Mouse (Mus musculus) heart, adult 2 months (tissue): ENCODE data around the gene Dbi. TPM values are rescaled to one million over a fixed set of nuclear protein-coding genes. Genes with fewer than 3 reads are reported as not detected.

Experiments
- DNase-seq, 2 experiments: peaks; one replicate each; pipeline ENCODE4 v3.0.0; 2021
- H3K27ac ChIP-seq: fragments of 200-600 bp; 2 replicates; pipeline ENCODE4 v1.8.1; 2022
- H3K27me3 ChIP-seq: fragments of 200-500 bp; 2 replicates; pipeline ENCODE4 v1.6.1; 2012; ENCODE audit warnings: mild to moderate bottlenecking, low read length, inconsistent platforms, mixed read lengths; ENCODE audit not compliant: control insufficient read depth, insufficient read depth
- H3K36me3 ChIP-seq: fragments of 200-500 bp; 2 replicates; pipeline ENCODE4 v1.6.1; 2012; ENCODE audit warnings: low read length, inconsistent platforms; ENCODE audit not compliant: control insufficient read depth, insufficient read depth
- H3K4me1 ChIP-seq: fragments of 200-500 bp; 2 replicates; pipeline ENCODE4 v1.6.1; 2011; ENCODE audit warnings: low read length; ENCODE audit not compliant: control insufficient read depth, insufficient read depth
- H3K4me3 ChIP-seq: fragments of 200-600 bp; 2 replicates; pipeline ENCODE4 v1.8.1; 2022
- H3K79me2 ChIP-seq: fragments of 200-500 bp; replicated peaks from 2 replicates; pipeline ENCODE4 v1.6.1; 2012; ENCODE audit warnings: mild to moderate bottlenecking, inconsistent platforms, low read length, moderate library complexity, mixed read lengths; ENCODE audit not compliant: control insufficient read depth, insufficient read depth
- H3K9ac ChIP-seq: fragments of 200-500 bp; 2 replicates; pipeline ENCODE4 v1.6.1; 2012; ENCODE audit warnings: low read depth, mild to moderate bottlenecking, control low read depth, inconsistent platforms, low read length, mixed read lengths
- CTCF ChIP-seq: fragments of 200-600 bp; IDR thresholded peaks from 2 replicates; pipeline ENCODE4 v1.8.1; 2022; ENCODE audit warnings: antibody characterized with exemption, mild to moderate bottlenecking, moderate library complexity
- EP300 ChIP-seq: fragments of 200-500 bp; IDR thresholded peaks from 2 replicates; pipeline ENCODE4 v1.6.1; 2011; ENCODE audit warnings: low read depth, low read length, control low read depth; ENCODE audit not compliant: insufficient read depth
- POLR2A ChIP-seq: fragments of 200-500 bp; IDR thresholded peaks from 2 replicates; pipeline ENCODE4 v1.6.1; 2011; ENCODE audit warnings: mild to moderate bottlenecking, low read depth, low read length, control low read depth; ENCODE audit not compliant: insufficient read depth
- WGBS: fragments of 180-500 bp; shearing (Covaris S2); methylation state at CpG from one replicate; pipeline ENCODE4 v1.1.7; 2018; 5-methylcytosine and 5-hydroxymethylcytosine counted together
- intact Hi-C: fragments of 180-260 bp; cut with DNase I; formaldehyde crosslinking; loops from one replicate; pipeline ENCODE4 v1.15.1; 2025
- polyA plus RNA-seq: library from polyadenylated mRNA; depleted of rRNA; stranded (reverse); fragments of >200 nt; gene quantifications from 2 replicates; pipeline ENCODE4 v1.2.3, GENCODE M21; 2012
- total RNA-seq, 2 experiments: library from RNA; stranded (reverse); gene quantifications; 2 replicates each; pipeline ENCODE4 v1.2.3; 2021

The Dbi gene
- total and polyA plus RNA-seq, 3 experiments = 251 to 335 (median 264) TPM

- H3K79me2 ChIP-seq = no peaks in the 10 kb centered on the region
- intact Hi-C loops = no loop called here
- peaks cover 2% of the 10 kb centered on the region; the same call in 1 of the 2 replicates for H3K4me1 ChIP-seq
- WGBS = 32% methylated on average over 4 of the region's 4 CpGs
- no peaks in the 10 kb centered on the region for H3K27me3 ChIP-seq
- no peak overlapping the region for H3K9ac ChIP-seq
- H3K27ac ChIP-seq = no peak overlapping the region; the same call in 1 of the 2 replicates
- H3K36me3 ChIP-seq = no peaks in the 10 kb centered on the region
- no peak for DNase-seq
- TF ChIP-seq POLR2A (no peak), EP300 (no peak), CTCF (no peak)
- H3K4me3 ChIP-seq = no peak overlapping the region; the same call in 1 of the 2 replicates
Observed at GRCm38 (mm10) chr1:120074307-120074702, 46.6 kb downstream of the Dbi start.

GRCm38 (mm10) chr1:120073519-120074306 lies 47.2 kb downstream of the Dbi start, which contains the start of gene Tmem37:
TSS of gene Tmem37 (minus strand) at chr1:120074074.
- peak within 1 kb of the TSS; percentile 40; the same call in 1 of the 2 replicates for H3K27ac ChIP-seq

GRCm38 (mm10) chr1:120072900-120073299 lies 48.0 kb downstream of the Dbi start:
- peak; percentile 49 to 55 for DNase-seq
- no peaks in the 10 kb centered on the region for H3K36me3 ChIP-seq
- no peak for TF ChIP-seq CTCF
- no peak for TF ChIP-seq EP300
- TF ChIP-seq POLR2A = no peak
- WGBS = 4% methylated on average over 16 of the region's 16 CpGs
- no peak overlapping the region; the same call in 1 of the 2 replicates for H3K27ac ChIP-seq
- H3K4me3 ChIP-seq = peak overlapping the region; percentile 45
- intact Hi-C loops = no loop called here
- peak overlapping the region; percentile 56 for H3K9ac ChIP-seq
- no peaks in the 10 kb centered on the region for H3K79me2 ChIP-seq
- H3K27me3 ChIP-seq = no peaks in the 10 kb centered on the region
- H3K4me1 ChIP-seq = peaks cover 2% of the 10 kb centered on the region; the same call in 1 of the 2 replicates

More at GRCm38 (mm10) chr1:120073519-120074306, 47.2 kb downstream of the Dbi start, which contains the start of gene Tmem37:
- H3K4me3 ChIP-seq = peak within 1 kb of the TSS; percentile 45
- H3K9ac ChIP-seq = peak within 1 kb of the TSS; percentile 61
- H3K4me1 ChIP-seq = peaks cover 2% of the 10 kb centered on the region; the same call in 1 of the 2 replicates
- TF ChIP-seq CTCF = no peak
- 0 out of 2 replicates have a peak, but pooled peaks have one; percentile 9 for TF ChIP-seq POLR2A
- H3K79me2 ChIP-seq = no peaks in the 10 kb centered on the region
- intact Hi-C loops = no loop called here
- no peaks in the 10 kb centered on the region for H3K27me3 ChIP-seq
- 6% methylated on average over 40 of the region's 40 CpGs for WGBS
- H3K36me3 ChIP-seq = no peaks in the 10 kb centered on the region
- DNase-seq = peak; percentile 81 to 85

- DNase-seq = no peak
- H3K27ac ChIP-seq = no peak overlapping the region
- H3K36me3 ChIP-seq = no peaks in the 10 kb centered on the region
- intact Hi-C loops = no loop called here
- no peaks in the 10 kb centered on the region for H3K79me2 ChIP-seq
- H3K4me3 ChIP-seq = no peak overlapping the region
- no peak for TF ChIP-seq EP300
- TF ChIP-seq POLR2A = no peak
- no peak for TF ChIP-seq CTCF
- no peaks in the 10 kb centered on the region for H3K27me3 ChIP-seq
- H3K4me1 ChIP-seq = peaks cover 2% of the 10 kb centered on the region; the same call in 1 of the 2 replicates
- WGBS = 89% methylated on average over 4 of the region's 4 CpGs
- no peak overlapping the region for H3K9ac ChIP-seq
Observed at GRCm38 (mm10) chr1:120071133-120071532, 49.7 kb downstream of the Dbi start.

- DNase-seq = no peak
- WGBS = 78% methylated on average over 6 of the region's 6 CpGs
- no peak overlapping the region for H3K4me3 ChIP-seq
- no peaks in the 10 kb centered on the region for H3K36me3 ChIP-seq
- peaks cover 2% of the 10 kb centered on the region; the same call in 1 of the 2 replicates for H3K4me1 ChIP-seq
- TF ChIP-seq POLR2A (no peak), EP300 (no peak), CTCF (no peak)
- H3K9ac ChIP-seq = no peak overlapping the region
- no peaks in the 10 kb centered on the region for H3K27me3 ChIP-seq
- intact Hi-C loops = no loop called here
- H3K79me2 ChIP-seq = no peaks in the 10 kb centered on the region
- no peak overlapping the region for H3K27ac ChIP-seq
Observed at GRCm38 (mm10) chr1:120070168-120070567, 50.7 kb downstream of the Dbi start.

GRCm38 (mm10) chr1:120069120-120069519 lies 51.8 kb downstream of the Dbi start:
- Histone ChIP-seq H3K79me2 (no peaks in the 10 kb centered on the region), H3K4me3 (no peak overlapping the region), H3K27ac (no peak overlapping the region), H3K9ac (no peak overlapping the region), H3K4me1 (peaks cover 2% of the 10 kb centered on the region; the same call in 1 of the 2 replicates), H3K27me3 (no peaks in the 10 kb centered on the region), H3K36me3 (no peaks in the 10 kb centered on the region)
- no peak for TF ChIP-seq CTCF
- TF ChIP-seq POLR2A = no peak
- TF ChIP-seq EP300 = no peak
- intact Hi-C loops = no loop called here
- no peak for DNase-seq
- WGBS = 89% methylated on average over 5 of the region's 5 CpGs
